Mouse (Mus musculus) adrenal gland, postnatal 25 days (tissue): Measurements from ENCODE around the gene Gja1. TPM values are rescaled to one million over a fixed set of nuclear protein-coding genes. Genes with fewer than 3 reads are reported as not detected.
A peak's percentile ranks its signal among the peaks of the same experiment; 100 is the strongest.
"Not testable (repeated sequence)": the region's sequence is repeated elsewhere in the genome, so short reads cannot be mapped to it uniquely, and the experiment has no call there.

ENCODE experiments used
- DNase-seq: peaks from one replicate; pipeline ENCODE4 v3.0.0; 2021; ENCODE audit warnings: mixed read lengths
- long read RNA-seq: library from polyadenylated mRNA; stranded (forward); transcript quantifications from one replicate; pipeline ENCODE4 v2.0.0, GENCODE M21; 2021
- total RNA-seq: library from RNA; stranded (reverse); gene quantifications from 2 replicates; pipeline ENCODE4 v1.2.3, GENCODE M21; 2021

The Gja1 gene
- total RNA-seq: 261 and 330 TPM in 2 replicates
- long read RNA-seq, transcript Gja1-201 (2 exons, 3,071 nt): major isoform, 242 of 289 reads
- long read RNA-seq, partial matches to known transcripts: 44 of 289 reads
- long read RNA-seq, other reads (novel, unspliced or antisense): 0 of 289 reads

GRCm38 (mm10) chr10:56377097-56377965 lies at the start of gene Gja1:
TSS of gene Gja1 (plus strand) at chr10:56377330.
- peak; percentile 45 for DNase-seq

GRCm38 (mm10) chr10:56338851-56339489 lies 38.2 kb upstream of the Gja1 start:
- DNase-seq: peak; percentile 81

GRCm38 (mm10) chr10:56360472-56360871 lies 16.7 kb upstream of the Gja1 start:
- no peak for DNase-seq

GRCm38 (mm10) chr10:56369073-56369472 lies 8.1 kb upstream of the Gja1 start:
- DNase-seq: peak; percentile 73

- no peak for DNase-seq
Measured at GRCm38 (mm10) chr10:56373021-56373720, 4.0 kb upstream of the Gja1 start.

GRCm38 (mm10) chr10:56374169-56374568 lies 3.0 kb upstream of the Gja1 start:
- DNase-seq: no peak

GRCm38 (mm10) chr10:56375906-56376468 lies 1.1 kb upstream of the Gja1 start:
- no peak for DNase-seq

- no peak for DNase-seq
Measured at GRCm38 (mm10) chr10:56377966-56378647, 977 bp downstream of the Gja1 start.

GRCm38 (mm10) chr10:56378648-56379254 lies 1.6 kb downstream of the Gja1 start:
- peak; percentile 54 for DNase-seq

- no peak for DNase-seq
Measured at GRCm38 (mm10) chr10:56379720-56380119, 2.6 kb downstream of the Gja1 start.

GRCm38 (mm10) chr10:56385195-56386109 lies 8.3 kb downstream of the Gja1 start:
- no peak for DNase-seq

GRCm38 (mm10) chr10:56393095-56393784 lies 16.1 kb downstream of the Gja1 start:
- DNase-seq: no peak

GRCm38 (mm10) chr10:56393815-56394417 lies 16.8 kb downstream of the Gja1 start:
- DNase-seq: not testable (repeated sequence)

- DNase-seq: no peak
Measured at GRCm38 (mm10) chr10:56397875-56398274, 20.7 kb downstream of the Gja1 start.

- DNase-seq: no peak
Measured at GRCm38 (mm10) chr10:56398310-56398709, 21.2 kb downstream of the Gja1 start.

- DNase-seq: not testable (repeated sequence)
Measured at GRCm38 (mm10) chr10:56401396-56401795, 24.3 kb downstream of the Gja1 start.

GRCm38 (mm10) chr10:56405934-56406333 lies 28.8 kb downstream of the Gja1 start:
- DNase-seq: no peak

GRCm38 (mm10) chr10:56406386-56407130 lies 29.4 kb downstream of the Gja1 start:
- DNase-seq: no peak
